Mouse (Mus musculus) bone marrow, adult 2 months (tissue): ENCODE measurements around the gene Tubd1.

ENCODE experiments used
- CTCF ChIP-seq: fragments of 200-500 bp; IDR thresholded peaks from 2 replicates; pipeline ENCODE4 v1.5.1; 2011; ENCODE audit warnings: low read length, control low read depth; ENCODE audit not compliant: control insufficient read depth, insufficient read depth
- POLR2A ChIP-seq: fragments of 200-500 bp; IDR thresholded peaks from 2 replicates; pipeline ENCODE4 v1.6.1; 2011; ENCODE audit warnings: low read depth, mild to moderate bottlenecking, control low read depth, low read length, borderline replicate concordance; ENCODE audit not compliant: control insufficient read depth

DNA sequence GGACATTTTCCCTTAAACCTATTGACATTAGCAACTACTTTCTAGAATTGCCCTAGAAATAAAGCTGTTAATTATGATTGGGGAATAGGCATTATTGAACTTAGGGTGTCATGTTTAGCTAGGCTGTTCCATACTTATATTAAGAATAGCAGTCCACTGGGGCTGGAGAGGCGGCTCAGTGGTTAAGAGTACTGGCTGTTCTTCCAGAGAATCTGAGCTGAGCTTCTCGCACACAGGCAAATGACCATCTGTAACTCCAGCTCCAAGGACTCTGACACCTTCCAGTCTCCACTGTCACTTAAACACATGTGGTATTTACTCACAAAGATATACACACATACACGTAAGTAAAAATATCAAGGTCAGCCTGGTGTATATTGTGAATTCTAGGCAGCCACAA, 52.2 kb downstream of the Tubd1 start:
- TF ChIP-seq CTCF (no peak), POLR2A (no peak)
